Mouse (Mus musculus) hindbrain, embryonic 16.5 days (tissue): ENCODE results near the gene C1qtnf9. TPM values are rescaled to one million over a fixed set of nuclear protein-coding genes. Genes with fewer than 3 reads are reported as not detected.

Source experiments
- ATAC-seq: fragments of 200-750 bp; cut with Nextera tagmentation; 2 replicates; pipeline ENCODE4 v1.8.0; 2017; ENCODE audit warnings: moderate TSS enrichment, moderate library complexity
- H3K27ac ChIP-seq: fragments of 300-500 bp; sonication (generic); 2 replicates; pipeline ENCODE4 v1.5.1; 2014; ENCODE audit warnings: low read depth, mild to moderate bottlenecking, control low read depth, low read length, moderate library complexity
- H3K27me3 ChIP-seq: fragments of 300-500 bp; sonication (generic); replicated peaks from 2 replicates; pipeline ENCODE4 v1.6.1; 2014; ENCODE audit warnings: low read length; ENCODE audit not compliant: control insufficient read depth, insufficient read depth
- H3K36me3 ChIP-seq: fragments of 300-500 bp; sonication (generic); 2 replicates; pipeline ENCODE4 v1.6.1; 2014; ENCODE audit warnings: mild to moderate bottlenecking, low read length, moderate library complexity, mixed read lengths; ENCODE audit not compliant: control insufficient read depth, insufficient read depth
- H3K4me1 ChIP-seq: fragments of 300-500 bp; sonication (generic); 2 replicates; pipeline ENCODE4 v1.6.1; 2014; ENCODE audit warnings: low read depth, low read length; ENCODE audit not compliant: control insufficient read depth, insufficient read depth
- H3K4me2 ChIP-seq: fragments of 300-500 bp; sonication (generic); 2 replicates; pipeline ENCODE4 v1.6.1; 2014; ENCODE audit warnings: mild to moderate bottlenecking, low read length, control low read depth, moderate library complexity
- H3K4me3 ChIP-seq: fragments of 300-500 bp; sonication (generic); 2 replicates; pipeline ENCODE4 v1.5.1; 2014; ENCODE audit warnings: mild to moderate bottlenecking, low read length, control low read depth, moderate library complexity
- H3K9ac ChIP-seq: fragments of 300-500 bp; sonication (generic); 2 replicates; pipeline ENCODE4 v1.6.1; 2014; ENCODE audit warnings: low read depth, mild to moderate bottlenecking, control low read depth, low read length, moderate library complexity
- H3K9me3 ChIP-seq: fragments of 300-500 bp; sonication (generic); 2 replicates; pipeline ENCODE4 v1.6.1; 2014; ENCODE audit warnings: mild to moderate bottlenecking, low read length, moderate library complexity; ENCODE audit not compliant: control insufficient read depth
- WGBS: fragments of 180-500 bp; shearing (Covaris S2); extraction: QIAGEN DNeasy Blood & Tissue Kit; methylation state at CpG from one replicate; pipeline ENCODE4 v1.1.7; 2014; 5-methylcytosine and 5-hydroxymethylcytosine counted together
- polyA plus RNA-seq: library from polyadenylated mRNA; unstranded; fragments of >200 nt; fragmentation: Nextera tagmentation; extraction: Ambion mirVana; gene quantifications from 2 replicates; pipeline ENCODE4 v1.2.1, GENCODE M21; 2015

Gene C1qtnf9
- polyA plus RNA-seq, 1 experiment from 2014 or later, result 0.13 TPM

GRCm38 (mm10) chr14:60809881-60810280, 41.9 kb downstream of the C1qtnf9 start:
- Histone ChIP-seq H3K9ac (no peak overlapping the region), H3K27ac (no peak overlapping the region), H3K36me3 (peaks cover 3% of the 10 kb centered on the region), H3K27me3 (no peaks in the 10 kb centered on the region), H3K4me3 (no peak overlapping the region), H3K4me2 (no peak overlapping the region), H3K9me3 (no peaks in the 10 kb centered on the region), H3K4me1 (no peaks in the 10 kb centered on the region)
- 89% methylated on average over 8 of the region's 8 CpGs for WGBS
- ATAC-seq, result no peak

GRCm38 (mm10) chr14:60811547-60811946, 43.6 kb downstream of the C1qtnf9 start:
- Histone ChIP-seq H3K27me3 (no peaks in the 10 kb centered on the region), H3K9ac (no peak overlapping the region), H3K4me3 (no peak overlapping the region), H3K4me2 (no peak overlapping the region), H3K27ac (no peak overlapping the region), H3K9me3 (no peaks in the 10 kb centered on the region), H3K4me1 (no peaks in the 10 kb centered on the region), H3K36me3 (peaks cover 3% of the 10 kb centered on the region)
- WGBS, result 92% methylated on average over 4 of the region's 4 CpGs
- ATAC-seq, result no peak

GRCm38 (mm10) chr14:60815098-60815497, 47.2 kb downstream of the C1qtnf9 start:
- ATAC-seq, result no peak
- WGBS, result 92% methylated on average over 5 of the region's 5 CpGs
- no peak overlapping the region for H3K4me3 ChIP-seq
- H3K4me1 ChIP-seq, result no peaks in the 10 kb centered on the region
- no peaks in the 10 kb centered on the region for H3K9me3 ChIP-seq
- H3K27ac ChIP-seq, result no peak overlapping the region
- H3K9ac ChIP-seq, result no peak overlapping the region
- no peak overlapping the region for H3K4me2 ChIP-seq
- peaks cover 5% of the 10 kb centered on the region for H3K36me3 ChIP-seq
- H3K27me3 ChIP-seq, result no peaks in the 10 kb centered on the region

GRCm38 (mm10) chr14:60818045-60818444, 50.1 kb downstream of the C1qtnf9 start:
- no peaks in the 10 kb centered on the region for H3K4me1 ChIP-seq
- H3K27ac ChIP-seq, result no peak overlapping the region
- H3K9ac ChIP-seq, result no peak overlapping the region
- 70% methylated on average over 5 of the region's 5 CpGs for WGBS
- H3K36me3 ChIP-seq, result 0 out of 2 replicates have a peak, but pooled peaks cover 2% of the 10 kb centered on the region
- H3K4me2 ChIP-seq, result no peak overlapping the region
- no peak for ATAC-seq
- no peaks in the 10 kb centered on the region for H3K9me3 ChIP-seq
- no peaks in the 10 kb centered on the region for H3K27me3 ChIP-seq
- no peak overlapping the region for H3K4me3 ChIP-seq

- H3K9me3 ChIP-seq, result peaks cover 5% of the 10 kb centered on the region; the same call in 1 of the 2 replicates
- H3K4me1 ChIP-seq, result no peaks in the 10 kb centered on the region
- no peak overlapping the region for H3K4me2 ChIP-seq
- peaks cover 32% of the 10 kb centered on the region for H3K36me3 ChIP-seq
- no peaks in the 10 kb centered on the region for H3K27me3 ChIP-seq
- H3K27ac ChIP-seq, result no peak overlapping the region
- ATAC-seq, result no peak
- H3K4me3 ChIP-seq, result no peak overlapping the region
- H3K9ac ChIP-seq, result no peak overlapping the region
- WGBS, result 94% methylated on average over 2 of the region's 2 CpGs
Observed at GRCm38 (mm10) chr14:60830096-60830495, 62.2 kb downstream of the C1qtnf9 start.

Other genes starting within 250 kb of the C1qtnf9 start
- 17.1 and 18.2 TPM in 2 replicates for gene Spata13, start 134.1 kb upstream of the C1qtnf9 start, polyA plus RNA-seq
- gene Mipep, start 16.4 kb downstream of the C1qtnf9 start, polyA plus RNA-seq, result 20.0 and 20.8 TPM in 2 replicates